8 mouse cellular contexts compared by ENCODE assay signal in the genomic region with DNA sequence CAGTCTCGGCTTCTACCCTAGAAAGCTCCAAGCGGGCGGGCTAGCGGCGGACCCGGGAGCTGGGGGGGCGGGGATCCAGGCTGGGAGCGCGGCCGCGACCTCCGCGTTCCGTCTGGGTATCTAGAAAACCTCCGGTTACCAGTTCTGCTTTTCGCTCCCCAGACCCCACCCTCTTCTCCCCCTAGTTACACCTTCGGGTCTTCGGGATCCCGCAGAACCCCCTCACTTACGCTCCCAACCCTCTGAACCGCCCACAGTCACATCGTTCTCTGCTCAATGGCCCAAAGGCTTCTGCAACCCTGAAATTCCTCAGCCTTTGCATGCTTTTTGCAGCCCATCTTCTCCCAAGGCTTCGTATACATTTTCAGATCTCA. TPM values are rescaled to one million over a fixed set of nuclear protein-coding genes. Genes with fewer than 3 reads are reported as not detected.
DNase-seq lines count a peak whose midpoint lies in the region; ATAC-seq and TF ChIP-seq lines count a peak whose summit lies in the region.

No protein-coding gene starts in this region.

- no peak for DNase-seq in kidney, adult 8-10 months
- no peak for DNase-seq in left cerebral cortex, adult 8-10 months (ENCODE audit: low spot score in 2 of 2)
- no peak for DNase-seq in ovary, postnatal 10 days (ENCODE audit: low spot score)

- TF ChIP-seq POLR2A in bone marrow, adult 2 months (IDR thresholded peaks at IDR 0.05; ENCODE audit: borderline replicate concordance, control insufficient read depth, low read depth, low read length): no peak

- peak overlapping the region; percentile 89 for H3K9ac ChIP-seq in kidney, embryonic 15.5 days
- peak overlapping the region; percentile 84 for H3K9ac ChIP-seq in hindbrain, embryonic 12.5 days
- H3K9ac ChIP-seq in midbrain, embryonic 15.5 days: peak overlapping the region; percentile 86

- peak overlapping the region; percentile 85 for H3K27ac ChIP-seq in kidney, embryonic 15.5 days
- H3K27ac ChIP-seq in bone marrow, adult 2 months (ENCODE audit: control insufficient read depth, insufficient read depth, low read depth, low read length, poor library complexity): no peak overlapping the region; the same call in 1 of the 2 replicates
- peak overlapping the region; percentile 74; the same call in 1 of the 2 replicates for H3K27ac ChIP-seq in hindbrain, embryonic 12.5 days
- H3K27ac ChIP-seq in midbrain, embryonic 15.5 days: peak overlapping the region; percentile 81

- peaks cover 14% of the 10 kb centered on the region; the same call in 1 of the 2 replicates for H3K27me3 ChIP-seq in kidney, embryonic 15.5 days
- H3K27me3 ChIP-seq in hindbrain, embryonic 12.5 days: peaks cover 6% of the 10 kb centered on the region; the same call in 1 of the 2 replicates
- no peaks in the 10 kb centered on the region for H3K27me3 ChIP-seq in midbrain, embryonic 15.5 days (replicated peaks)

- no peak for ATAC-seq in kidney, embryonic 15.5 days (replicated peaks; ENCODE audit: low FRiP score)
- ATAC-seq in hindbrain, embryonic 12.5 days (ENCODE audit: low FRiP score): peak; percentile 18
- ATAC-seq in midbrain, embryonic 15.5 days (replicated peaks): no peak
- ATAC-seq in megakaryocyte progenitor cell, adult 5-6 weeks (replicated peaks; ENCODE audit: poor library complexity): no peak

- peak overlapping the region; percentile 95 for H3K4me2 ChIP-seq in kidney, embryonic 15.5 days
- H3K4me2 ChIP-seq in hindbrain, embryonic 12.5 days (replicated peaks): peak overlapping the region; percentile 70
- H3K4me2 ChIP-seq in midbrain, embryonic 15.5 days: peak overlapping the region; percentile 90

- H3K4me1 ChIP-seq in kidney, embryonic 15.5 days: peaks cover 22% of the 10 kb centered on the region
- no peaks in the 10 kb centered on the region for H3K4me1 ChIP-seq in bone marrow, adult 2 months (ENCODE audit: control insufficient read depth, insufficient read depth, low read length)
- peaks cover 13% of the 10 kb centered on the region for H3K4me1 ChIP-seq in hindbrain, embryonic 12.5 days
- peaks cover 16% of the 10 kb centered on the region for H3K4me1 ChIP-seq in midbrain, embryonic 15.5 days

- no peaks in the 10 kb centered on the region for H3K9me3 ChIP-seq in kidney, embryonic 15.5 days (replicated peaks)
- H3K9me3 ChIP-seq in hindbrain, embryonic 12.5 days (replicated peaks): no peaks in the 10 kb centered on the region
- H3K9me3 ChIP-seq in midbrain, embryonic 15.5 days: no peaks in the 10 kb centered on the region

- no peak for TF ChIP-seq CTCF in bone marrow, adult 2 months (IDR thresholded peaks at IDR 0.05; ENCODE audit: control insufficient read depth, insufficient read depth, low read length)

- under 1% methylated on average over 20 of the region's 23 CpGs for WGBS in kidney, embryonic 15.5 days
- WGBS in bone marrow, adult 2 months: under 1% methylated on average over 23 of the region's 23 CpGs
- 3% methylated on average over 22 of the region's 23 CpGs for WGBS in hindbrain, embryonic 12.5 days
- WGBS in midbrain, embryonic 15.5 days: under 1% methylated on average over 23 of the region's 23 CpGs

- peak overlapping the region; percentile 83 for H3K4me3 ChIP-seq in kidney, embryonic 15.5 days (replicated peaks)
- H3K4me3 ChIP-seq in bone marrow, adult 2 months (replicated peaks; ENCODE audit: control insufficient read depth, low read depth, low read length): peak overlapping the region; percentile 9
- H3K4me3 ChIP-seq in hindbrain, embryonic 12.5 days: peak overlapping the region; percentile 74
- peak overlapping the region; percentile 84 for H3K4me3 ChIP-seq in midbrain, embryonic 15.5 days

- peaks cover 14% of the 10 kb centered on the region; the same call in 1 of the 2 replicates for H3K36me3 ChIP-seq in kidney, embryonic 15.5 days
- H3K36me3 ChIP-seq in hindbrain, embryonic 12.5 days: peaks cover 20% of the 10 kb centered on the region
- no peaks in the 10 kb centered on the region for H3K36me3 ChIP-seq in midbrain, embryonic 15.5 days (replicated peaks)

RNA-seq across cellular contexts. Expression of a gene that starts 0.8 kb away (rescaled TPM):
- 0.51 and 0.99 TPM in 2 replicates for polyA plus RNA-seq in kidney, embryonic 15.5 days (2015; fragmentation: Nextera tagmentation; extraction: Ambion mirVana)
- not detected in 2 replicates for polyA plus RNA-seq in bone marrow, adult 2 months (2011; ENCODE audit: insufficient read depth, insufficient read length, low replicate concordance, missing spikeins)
- 0.63 and 1.2 TPM in 2 replicates for polyA plus RNA-seq in hindbrain, embryonic 12.5 days (2016; fragmentation: Nextera tagmentation; extraction: Ambion mirVana)
- 0.80 and 1.3 TPM in 2 replicates for polyA plus RNA-seq in midbrain, embryonic 15.5 days (2015; fragmentation: Nextera tagmentation; extraction: Ambion mirVana)
- 0.15 and 0.64 TPM in 2 replicates for total RNA-seq in megakaryocyte progenitor cell, adult 5-6 weeks (2015)
- 0.33 and 1.4 TPM in 2 replicates for total RNA-seq in megakaryocyte progenitor cell, adult 5-6 weeks (2017)
- 1 to 10 TPM; 1.8 to 5.2 (median 4.3) TPM for total RNA-seq in left cerebral cortex, adult 8-10 months (2022)

RNA-seq across cellular contexts. Expression of a gene that starts 1.1 kb away (rescaled TPM):
- polyA plus RNA-seq in kidney, embryonic 15.5 days (2015; fragmentation: Nextera tagmentation; extraction: Ambion mirVana): 0.17 and 0.24 TPM in 2 replicates
- polyA plus RNA-seq in bone marrow, adult 2 months (2011; ENCODE audit: insufficient read depth, insufficient read length, low replicate concordance, missing spikeins): not detected in 2 replicates
- polyA plus RNA-seq in hindbrain, embryonic 12.5 days (2016; fragmentation: Nextera tagmentation; extraction: Ambion mirVana): 0.23 and 0.27 TPM in 2 replicates
- polyA plus RNA-seq in midbrain, embryonic 15.5 days (2015; fragmentation: Nextera tagmentation; extraction: Ambion mirVana): 0.79 and 1.0 TPM in 2 replicates
- 0.54 TPM in 1 of 2 replicates, not detected in the other for total RNA-seq in megakaryocyte progenitor cell, adult 5-6 weeks (2015)
- not detected in 2 replicates for total RNA-seq in megakaryocyte progenitor cell, adult 5-6 weeks (2017)
- total RNA-seq in left cerebral cortex, adult 8-10 months (2022): 1 to 10 TPM; 2.4 to 4.9 (median 4.1) TPM

RNA-seq across cellular contexts. Expression of a gene that starts 6.5 kb away (rescaled TPM):
- 5.5 and 6.7 TPM in 2 replicates for polyA plus RNA-seq in kidney, embryonic 15.5 days (2015; fragmentation: Nextera tagmentation; extraction: Ambion mirVana)
- polyA plus RNA-seq in bone marrow, adult 2 months (2011; ENCODE audit: insufficient read depth, insufficient read length, low replicate concordance, missing spikeins): not detected in 2 replicates
- polyA plus RNA-seq in hindbrain, embryonic 12.5 days (2016; fragmentation: Nextera tagmentation; extraction: Ambion mirVana): 18.7 and 18.9 TPM in 2 replicates
- 46.7 and 49.0 TPM in 2 replicates for polyA plus RNA-seq in midbrain, embryonic 15.5 days (2015; fragmentation: Nextera tagmentation; extraction: Ambion mirVana)
- total RNA-seq in megakaryocyte progenitor cell, adult 5-6 weeks (2015): 0.22 and 0.72 TPM in 2 replicates
- 0.12 and 0.61 TPM in 2 replicates for total RNA-seq in megakaryocyte progenitor cell, adult 5-6 weeks (2017)
- total RNA-seq in left cerebral cortex, adult 8-10 months (2022): 10 to 100 TPM; 27.3 to 37.3 (median 33.4) TPM

RNA-seq across cellular contexts. Expression of a gene that starts 7.1 kb away (rescaled TPM):
- polyA plus RNA-seq in kidney, embryonic 15.5 days (2015; fragmentation: Nextera tagmentation; extraction: Ambion mirVana): 381 and 386 TPM in 2 replicates
- polyA plus RNA-seq in bone marrow, adult 2 months (2011; ENCODE audit: insufficient read depth, insufficient read length, low replicate concordance, missing spikeins): 127 and 178 TPM in 2 replicates
- 320 and 339 TPM in 2 replicates for polyA plus RNA-seq in hindbrain, embryonic 12.5 days (2016; fragmentation: Nextera tagmentation; extraction: Ambion mirVana)
- 242 and 256 TPM in 2 replicates for polyA plus RNA-seq in midbrain, embryonic 15.5 days (2015; fragmentation: Nextera tagmentation; extraction: Ambion mirVana)
- 194 and 226 TPM in 2 replicates for total RNA-seq in megakaryocyte progenitor cell, adult 5-6 weeks (2015)
- 49.9 and 72.6 TPM in 2 replicates for total RNA-seq in megakaryocyte progenitor cell, adult 5-6 weeks (2017)
- total RNA-seq in left cerebral cortex, adult 8-10 months (2022): 100 to 1,000 TPM; 191 to 212 (median 201) TPM

RNA-seq across cellular contexts. Expression of a gene that starts 31.3 kb away (rescaled TPM):
- polyA plus RNA-seq in kidney, embryonic 15.5 days (2015; fragmentation: Nextera tagmentation; extraction: Ambion mirVana): 0.14 TPM in 1 of 2 replicates, not detected in the other
- 1.1 TPM in 1 of 2 replicates, not detected in the other for polyA plus RNA-seq in bone marrow, adult 2 months (2011; ENCODE audit: insufficient read depth, insufficient read length, low replicate concordance, missing spikeins)
- polyA plus RNA-seq in hindbrain, embryonic 12.5 days (2016; fragmentation: Nextera tagmentation; extraction: Ambion mirVana): not detected in 2 replicates
- polyA plus RNA-seq in midbrain, embryonic 15.5 days (2015; fragmentation: Nextera tagmentation; extraction: Ambion mirVana): not detected in 2 replicates
- total RNA-seq in megakaryocyte progenitor cell, adult 5-6 weeks (2015): not detected in 2 replicates
- total RNA-seq in megakaryocyte progenitor cell, adult 5-6 weeks (2017): not detected in 2 replicates
- total RNA-seq in left cerebral cortex, adult 8-10 months (2022): not detected

Comparison
In these comparisons a context has a peak if more than half of its experiments do, and no peak if none do; other contexts are left out.
1. H3K4me3 ChIP-seq: peak in every context shown above with its lines; median percentile 84 in midbrain, embryonic 15.5 days; 83 in kidney, embryonic 15.5 days; 74 in hindbrain, embryonic 12.5 days; 9 in bone marrow, adult 2 months.